Mouse (Mus musculus): Measurements from ENCODE around the gene Uroc1. TPM values are rescaled to one million over a fixed set of nuclear protein-coding genes. Genes with fewer than 3 reads are reported as not detected.

Uroc1 gene
- polyA plus RNA-seq (2012; ENCODE audit: low replicate concordance) = not detected in 2 replicates

GRCm38 (mm10) chr6:90332561-90333425 is at the start of gene Uroc1:
Gene Uroc1 (plus strand): TSS chr6:90333284.

GRCm38 (mm10) chr6:90300919-90301318 is 32.2 kb upstream of the Uroc1 start, which contains the start of gene BC048671:
Gene BC048671 (plus strand): TSS chr6:90301219.

GRCm38 (mm10) chr6:90324991-90325390 is 8.1 kb upstream of the Uroc1 start, which contains the start of gene Chst13:
Gene Chst13 (minus strand): TSS chr6:90325185.

GRCm38 (mm10) chr6:90368976-90369724 is 36.1 kb downstream of the Uroc1 start, which contains the start of gene Zxdc:
Gene Zxdc (plus strand): TSS chr6:90369492.

Other genes with a start within 250 kb of the Uroc1 start
- not detected in 2 replicates for gene Vmn1r50, start 231.9 kb upstream of the Uroc1 start, polyA plus RNA-seq (2012; ENCODE audit: low replicate concordance)
- not detected in 2 replicates for gene Vmn1r51, start 210.7 kb upstream of the Uroc1 start, polyA plus RNA-seq (2012; ENCODE audit: low replicate concordance)
- 0.07 TPM in 1 of 2 replicates, not detected in the other for gene Vmn1r52, start 158.5 kb upstream of the Uroc1 start, polyA plus RNA-seq (2012; ENCODE audit: low replicate concordance)
- not detected in 2 replicates for gene V1ra8, start 130.5 kb upstream of the Uroc1 start, polyA plus RNA-seq (2012; ENCODE audit: low replicate concordance)
- not detected in 2 replicates for gene Vmn1r53, start 108.8 kb upstream of the Uroc1 start, polyA plus RNA-seq (2012; ENCODE audit: low replicate concordance)
- gene Vmn1r54, start 87.0 kb upstream of the Uroc1 start, polyA plus RNA-seq (2012; ENCODE audit: low replicate concordance) = not detected in 2 replicates
- gene BC048671, start 32.1 kb upstream of the Uroc1 start, polyA plus RNA-seq (2012; ENCODE audit: low replicate concordance) = not detected in 2 replicates
- not detected in 2 replicates for gene Chst13, start 8.1 kb upstream of the Uroc1 start, polyA plus RNA-seq (2012; ENCODE audit: low replicate concordance)
- 21.1 and 24.3 TPM in 2 replicates for gene Zxdc, start 36.2 kb downstream of the Uroc1 start, polyA plus RNA-seq (2012; ENCODE audit: low replicate concordance)
- not detected in 2 replicates for gene Cfap100, start 95.5 kb downstream of the Uroc1 start, polyA plus RNA-seq (2012; ENCODE audit: low replicate concordance)
- gene Klf15, start 129.3 kb downstream of the Uroc1 start, polyA plus RNA-seq (2012; ENCODE audit: low replicate concordance) = 0.78 and 1.3 TPM in 2 replicates
- 0.56 and 1.5 TPM in 2 replicates for gene Aldh1l1, start 153.1 kb downstream of the Uroc1 start, polyA plus RNA-seq (2012; ENCODE audit: low replicate concordance)

Measured in leukemia stem cell, adult 10-12 weeks (primary cell).